Mouse (Mus musculus) frontal cortex, postnatal 10 days (tissue): ENCODE measurements at regions not wholly inside any gene's neighbourhood (a gene's known extent, or its start where the extent isn't known, plus 50 kb on each side); places are given as distances from the start of the nearest gene placed in this dataset.
A peak's percentile ranks its signal among the peaks of the same experiment; 100 is the strongest.

Source experiments
- DNase-seq, 2 experiments: peaks; one replicate each; pipeline ENCODE4 v3.0.0; 2022; ENCODE audit warnings: low spot score in 2 of 2, mixed read lengths in 1 of 2

DNA sequence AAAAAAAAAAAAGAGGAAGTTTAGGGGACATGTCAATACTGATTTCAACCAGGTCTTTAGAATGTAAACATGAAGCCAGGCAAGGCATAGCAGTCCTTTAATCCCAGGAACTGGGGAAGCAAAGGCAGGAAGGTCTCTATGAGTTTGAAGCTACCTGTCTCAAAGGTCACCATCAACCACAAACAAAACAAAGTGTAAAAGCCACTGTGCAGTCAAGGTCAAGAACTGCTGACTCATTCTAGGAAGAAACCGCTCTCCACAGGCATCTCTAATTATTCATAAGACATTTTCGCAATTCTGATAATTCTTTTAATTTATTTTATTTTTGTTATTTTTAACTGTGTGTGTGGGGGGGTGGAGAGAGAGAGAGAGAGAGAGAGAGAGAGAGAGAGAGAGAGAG, 364.0 kb downstream of the Cntnap4 start:
- DNase-seq: no peak

GRCm38 (mm10) chr8:112935411-112935810, 365.6 kb downstream of the Cntnap4 start:
- no peak for DNase-seq

GRCm38 (mm10) chr8:112935897-112936719, 366.3 kb downstream of the Cntnap4 start:
- DNase-seq: no peak

- DNase-seq: peak; percentile 29 to 76
These were observed 402.6 kb downstream of the Cntnap4 start for GRCm38 (mm10) chr8:112972418-112972817.

- no peak for DNase-seq
These were observed 405.9 kb downstream of the Cntnap4 start for GRCm38 (mm10) chr8:112975734-112976133.

DNA sequence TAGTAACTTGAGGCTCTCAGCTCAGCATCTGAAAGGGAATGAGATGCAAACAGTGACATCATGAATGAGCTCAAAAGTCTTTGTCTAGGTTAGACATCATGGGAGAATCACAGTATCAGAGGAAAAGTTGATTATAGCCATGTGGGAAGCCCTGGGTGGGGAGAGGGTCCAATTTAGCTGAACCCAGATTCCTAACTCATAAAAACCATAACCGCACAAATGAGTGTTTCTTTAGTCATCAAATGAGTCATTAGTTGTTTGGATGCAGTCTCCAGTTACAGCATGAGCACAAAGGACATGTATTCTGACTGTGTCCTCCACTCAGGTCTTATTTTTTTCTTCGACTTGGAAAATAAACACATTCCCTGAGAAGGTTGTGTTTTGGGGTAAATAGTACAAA, 406.5 kb downstream of the Cntnap4 start:
- no peak for DNase-seq

DNA sequence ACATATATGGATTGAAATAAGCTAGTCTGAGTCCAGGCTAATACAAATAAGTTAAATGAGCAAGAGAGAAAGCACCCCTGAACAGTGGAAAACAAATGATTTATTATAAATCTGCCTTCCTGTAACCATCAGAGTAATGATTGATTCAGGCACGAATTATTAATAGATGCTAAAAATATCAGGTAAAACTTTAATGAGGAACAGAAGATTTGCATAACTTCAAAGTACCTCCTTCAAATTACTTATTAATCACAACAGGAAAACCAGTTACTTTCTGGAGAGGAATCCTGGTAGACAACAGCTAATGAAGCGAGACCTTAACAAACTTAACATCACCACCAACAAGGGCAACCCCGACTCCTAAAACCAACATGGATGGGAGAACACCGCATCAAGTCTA, 423.9 kb downstream of the Cntnap4 start:
- DNase-seq: no peak

DNA sequence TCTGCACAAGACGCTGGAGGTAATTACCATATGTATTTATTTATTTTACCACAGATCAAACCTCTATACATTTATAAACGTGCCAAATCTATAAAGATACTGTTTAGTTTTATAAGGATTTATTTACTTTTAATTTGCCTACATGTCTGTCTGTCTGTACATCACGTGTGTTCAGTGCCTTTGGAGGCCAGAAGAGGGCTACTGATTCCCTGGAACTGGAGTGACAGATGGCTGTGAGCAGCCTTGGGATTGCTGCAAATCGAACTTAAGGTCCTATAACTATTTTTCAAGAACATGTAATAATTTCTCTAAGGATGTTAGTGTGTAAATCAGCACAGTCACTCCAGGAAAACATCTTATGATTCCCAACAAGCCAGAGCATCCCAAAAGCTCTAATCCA, 437.5 kb downstream of the Cntnap4 start:
- DNase-seq: no peak

DNA sequence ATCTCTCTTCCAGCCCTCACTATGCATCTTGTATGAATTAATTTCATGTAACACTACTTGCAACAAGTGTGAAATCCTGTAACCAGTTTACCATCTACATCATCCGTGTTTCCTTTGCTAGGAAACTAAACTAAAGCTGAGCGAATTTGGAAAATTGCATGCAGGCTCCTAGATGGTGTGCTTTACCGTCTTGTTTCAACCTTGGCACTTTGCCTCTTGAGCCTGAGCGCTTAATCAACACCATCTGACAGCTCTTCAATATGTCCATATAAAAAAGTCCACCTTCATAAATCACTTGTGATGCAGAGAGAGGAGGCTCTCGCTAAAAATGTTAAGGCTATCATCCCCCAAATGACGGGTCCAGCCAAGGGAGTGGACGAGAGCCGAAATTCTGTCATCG, 459.0 kb downstream of the Cntnap4 start:
- no peak for DNase-seq

DNA sequence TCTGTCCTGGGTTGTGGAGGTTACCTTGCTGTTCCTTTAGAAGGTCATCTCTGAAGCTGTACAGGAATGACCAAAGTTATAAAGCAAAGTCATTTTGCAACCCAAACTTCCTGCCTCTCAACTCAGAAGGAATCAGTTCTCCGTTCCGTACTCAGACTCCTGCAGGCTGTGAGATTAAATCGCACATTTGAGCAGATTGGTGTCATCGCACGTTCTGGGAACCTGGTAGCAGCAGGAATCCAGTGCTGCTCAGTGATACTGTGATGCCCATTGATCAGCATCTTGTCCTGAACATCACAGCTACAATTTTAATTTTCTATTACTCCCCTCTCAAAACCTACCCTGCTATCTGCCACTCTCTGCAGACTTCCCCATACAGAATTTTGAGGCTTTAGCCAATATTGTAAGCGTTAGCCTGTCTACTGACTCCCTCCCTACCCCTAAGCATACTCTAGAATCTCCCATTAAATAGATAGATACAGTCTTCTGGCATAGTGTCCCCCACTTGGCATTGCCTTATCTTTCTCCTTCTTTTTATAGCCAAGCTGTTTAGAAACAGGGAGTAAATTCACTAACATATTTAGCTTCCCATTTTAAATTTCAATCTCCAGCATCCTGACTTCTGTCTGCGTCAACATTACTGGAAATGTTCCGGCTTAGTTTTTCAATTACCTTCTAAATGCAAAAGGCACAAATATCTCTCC, 482.1 kb downstream of the Cntnap4 start:
- DNase-seq: no peak

GRCm38 (mm10) chr8:113065246-113066169, 495.7 kb downstream of the Cntnap4 start:
- no peak for DNase-seq

GRCm38 (mm10) chr8:113066170-113066708, 496.4 kb downstream of the Cntnap4 start:
- DNase-seq: no peak

GRCm38 (mm10) chr8:113083976-113084375, 514.1 kb downstream of the Cntnap4 start:
- no peak for DNase-seq

- no peak for DNase-seq
These were observed 517.7 kb downstream of the Cntnap4 start for GRCm38 (mm10) chr8:113087586-113087985.

DNA sequence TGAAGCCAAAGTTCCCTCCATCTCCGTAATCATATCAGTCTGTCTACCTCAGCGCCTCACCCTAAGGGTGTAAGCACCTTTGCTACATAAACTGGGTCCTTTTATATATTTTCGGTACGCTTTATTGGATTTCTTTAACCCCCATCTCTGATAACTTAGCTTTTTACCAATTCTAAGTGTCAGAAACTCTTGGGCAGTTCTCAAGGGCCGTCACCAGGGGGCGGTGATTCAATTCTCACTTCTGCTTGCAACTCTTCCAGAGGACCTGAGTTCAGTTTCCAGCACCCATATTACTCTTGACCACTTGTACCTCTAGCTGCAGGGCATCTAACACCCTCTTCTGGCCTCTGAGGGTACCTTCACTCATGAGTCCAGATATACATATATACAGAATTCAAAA, 523.7 kb upstream of the Mon1b start:
- DNase-seq: no peak

- DNase-seq: peak in 1 of 2 experiments; percentile 8
These were observed 521.2 kb upstream of the Mon1b start for GRCm38 (mm10) chr8:113114165-113114700.

- DNase-seq: no peak
These were observed 518.1 kb upstream of the Mon1b start for GRCm38 (mm10) chr8:113117241-113117640.

- DNase-seq: no peak
These were observed 509.8 kb upstream of the Mon1b start for GRCm38 (mm10) chr8:113125586-113125985.

- DNase-seq: no peak
These were observed 498.0 kb upstream of the Mon1b start for GRCm38 (mm10) chr8:113137361-113137760.

DNA sequence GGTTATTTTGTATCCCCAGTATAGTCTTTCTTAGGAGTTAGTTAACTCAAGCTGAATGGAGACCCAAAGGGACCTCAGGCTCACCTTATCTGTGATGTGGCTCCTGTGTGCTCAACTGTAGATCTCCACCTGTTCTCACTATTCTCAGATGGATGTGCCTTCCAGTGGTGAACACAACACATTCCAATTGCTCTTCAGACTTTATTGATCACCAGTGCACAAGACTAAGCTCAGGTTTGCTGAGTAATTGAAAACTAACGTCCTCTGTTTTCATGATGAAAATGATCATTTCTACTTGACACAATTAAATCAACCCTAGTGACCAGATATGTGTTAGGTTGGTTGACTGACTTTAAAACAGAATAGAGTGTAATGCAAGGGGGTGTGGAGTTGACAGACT, 495.4 kb upstream of the Mon1b start:
- DNase-seq: no peak

DNA sequence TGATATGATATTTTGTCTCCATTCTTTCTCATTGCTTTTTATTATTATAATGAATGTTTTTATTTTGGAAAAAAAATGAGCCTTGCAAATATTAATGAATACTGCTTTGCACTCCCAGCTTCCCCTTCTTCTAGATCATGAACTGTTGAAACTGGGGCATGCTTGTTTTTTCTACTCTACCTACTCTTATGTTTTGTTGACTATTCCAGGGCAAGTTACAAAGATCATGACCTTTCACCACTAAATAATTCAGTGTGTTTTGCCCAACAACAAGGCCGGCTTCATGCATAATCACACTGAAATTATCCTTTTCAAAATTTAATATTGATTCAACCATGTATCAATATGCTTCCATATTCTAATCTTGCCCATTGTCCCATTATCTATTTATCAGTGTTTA, 494.3 kb upstream of the Mon1b start:
- no peak for DNase-seq

DNA sequence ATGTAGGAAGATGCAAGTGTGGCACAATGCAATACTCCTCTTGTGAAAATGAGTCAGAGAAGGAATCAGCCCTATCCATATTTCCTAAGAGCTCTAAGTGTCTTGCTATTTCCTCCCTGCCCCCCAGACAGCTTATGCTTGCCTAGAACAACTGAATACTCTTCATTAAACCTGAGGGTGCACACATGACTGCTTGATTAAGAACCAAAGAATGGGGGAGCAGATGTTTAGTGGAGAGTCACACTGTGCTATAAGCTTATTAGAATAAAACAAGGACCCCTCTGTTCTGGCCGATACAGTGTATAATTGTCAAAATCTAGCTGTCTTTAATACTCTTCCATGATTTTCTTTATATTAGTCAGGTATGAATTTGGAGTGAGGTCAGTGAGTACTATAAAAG, 458.8 kb upstream of the Mon1b start:
- no peak for DNase-seq
